Mouse (Mus musculus) CD4-positive naive resting alpha-beta T cell, adult 76 days (primary cell): ENCODE data around the gene Prdx6b. TPM values are rescaled to one million over a fixed set of nuclear protein-coding genes. Genes with fewer than 3 reads are reported as not detected.

Experiments used
- total RNA-seq: library from RNA; stranded (reverse); gene quantifications from one replicate; pipeline ENCODE4 v1.2.4, GENCODE M21; 2023

The Prdx6b gene
- not detected for total RNA-seq

GRCm38 (mm10) chr2:80292172-80292571, at the start of gene Prdx6b:
Prdx6b (plus strand) TSS chr2:80292472.

GRCm38 (mm10) chr2:80315242-80316161, 23.2 kb downstream of the Prdx6b start, which contains the start of gene Dnajc10:
Dnajc10 (plus strand) TSS chr2:80315466.

Other genes starting within 250 kb of the Prdx6b start
- not detected for gene Pde1a, start 163.0 kb upstream of the Prdx6b start, total RNA-seq
- 32.7 TPM for gene Dnajc10, start 23.0 kb downstream of the Prdx6b start, total RNA-seq
- not detected for gene Frzb, start 155.2 kb downstream of the Prdx6b start, total RNA-seq